Mouse (Mus musculus) liver, embryonic 14.5 days (tissue): Measurements from ENCODE around the gene Pgam5. TPM values are rescaled to one million over a fixed set of nuclear protein-coding genes. Genes with fewer than 3 reads are reported as not detected.

ENCODE experiments used
- ATAC-seq: fragments of 200-750 bp; cut with Nextera tagmentation; 2 replicates; pipeline ENCODE4 v1.8.0; 2017; ENCODE audit warnings: moderate number of reproducible peaks, mild to moderate bottlenecking, moderate library complexity; ENCODE audit not compliant: insufficient read depth
- DNase-seq, 3 experiments: peaks; one replicate each; pipeline ENCODE4 v3.0.0-alpha.2; 2012 to 2013; ENCODE audit warnings: low read depth in 3 of 3, low spot score in 3 of 3
- H3K27ac ChIP-seq: fragments of 300-500 bp; sonication (generic); 2 replicates; pipeline ENCODE4 v1.5.1; 2014; ENCODE audit warnings: moderate library complexity, mild to moderate bottlenecking, control low read depth, inconsistent platforms
- H3K27me3 ChIP-seq: fragments of 300-500 bp; sonication (generic); 2 replicates; pipeline ENCODE4 v1.6.1; 2014; ENCODE audit warnings: mild to moderate bottlenecking, low read length, moderate library complexity; ENCODE audit not compliant: control insufficient read depth, insufficient read depth
- H3K36me3 ChIP-seq: fragments of 300-500 bp; sonication (generic); replicated peaks from 2 replicates; pipeline ENCODE4 v1.6.1; 2014; ENCODE audit warnings: low read depth; ENCODE audit not compliant: control insufficient read depth, insufficient read depth
- H3K4me1 ChIP-seq, 2 experiments: fragments of 200-500 bp in 1 of 2; fragments of 300-500 bp in 1 of 2; sonication (generic) in 1 of 2; replicated peaks; 2 replicates each; pipeline ENCODE4 v1.6.1; 2012 to 2014; ENCODE audit warnings: antibody characterized with exemption in 1 of 2, inconsistent platforms in 1 of 2, low read length in 1 of 2; ENCODE audit not compliant: control insufficient read depth in 2 of 2, insufficient read depth in 2 of 2
- H3K4me2 ChIP-seq: fragments of 300-500 bp; sonication (generic); 2 replicates; pipeline ENCODE4 v1.6.1; 2014; ENCODE audit warnings: low read depth, mild to moderate bottlenecking, control low read depth, moderate library complexity
- H3K4me3 ChIP-seq, 2 experiments: fragments of 200-500 bp in 1 of 2; fragments of 300-500 bp in 1 of 2; sonication (generic) in 1 of 2; 2 replicates each; pipeline ENCODE4 v1.5.1; 2012 to 2014; ENCODE audit warnings: low read depth in 2 of 2, low read length in 2 of 2, mild to moderate bottlenecking in 2 of 2, control low read depth in 1 of 2, inconsistent platforms in 1 of 2, moderate library complexity in 1 of 2; ENCODE audit not compliant: insufficient read depth in 1 of 2
- H3K9ac ChIP-seq: fragments of 300-500 bp; sonication (generic); replicated peaks from 2 replicates; pipeline ENCODE4 v1.6.1; 2014; ENCODE audit warnings: mild to moderate bottlenecking, control low read depth, moderate library complexity
- H3K9me3 ChIP-seq: fragments of 300-500 bp; sonication (generic); 2 replicates; pipeline ENCODE4 v1.6.1; 2016; ENCODE audit warnings: low read length, mixed read lengths; ENCODE audit not compliant: control insufficient read depth
- CTCF ChIP-seq: IDR thresholded peaks from 2 replicates; pipeline ENCODE4 v1.5.1; 2016; ENCODE audit warnings: antibody characterized with exemption, low read depth, control low read depth
- EP300 ChIP-seq: IDR thresholded peaks from 2 replicates; pipeline ENCODE4 v1.6.1; 2016; ENCODE audit warnings: antibody characterized with exemption, low read depth
- WGBS: fragments of 180-500 bp; shearing (Covaris S2); extraction: QIAGEN DNeasy Blood & Tissue Kit; methylation state at CpG from one replicate; pipeline ENCODE4 v1.1.7; 2014; ENCODE audit not compliant: insufficient replicate concordance; 5-methylcytosine and 5-hydroxymethylcytosine counted together
- polyA plus RNA-seq, 2 experiments: library from polyadenylated mRNA; depleted of rRNA in 1 of 2; stranded (reverse) in 1 of 2; unstranded in 1 of 2; fragments of >200 nt; fragmentation: Nextera tagmentation in 1 of 2; extraction: Ambion mirVana in 1 of 2; gene quantifications; 2 replicates each; pipeline versions ENCODE4 v1.2.1 to v1.2.3; 2012 to 2014

Gene Pgam5
- polyA plus RNA-seq, 2 experiments: 17.6 to 26.3 TPM

DNA sequence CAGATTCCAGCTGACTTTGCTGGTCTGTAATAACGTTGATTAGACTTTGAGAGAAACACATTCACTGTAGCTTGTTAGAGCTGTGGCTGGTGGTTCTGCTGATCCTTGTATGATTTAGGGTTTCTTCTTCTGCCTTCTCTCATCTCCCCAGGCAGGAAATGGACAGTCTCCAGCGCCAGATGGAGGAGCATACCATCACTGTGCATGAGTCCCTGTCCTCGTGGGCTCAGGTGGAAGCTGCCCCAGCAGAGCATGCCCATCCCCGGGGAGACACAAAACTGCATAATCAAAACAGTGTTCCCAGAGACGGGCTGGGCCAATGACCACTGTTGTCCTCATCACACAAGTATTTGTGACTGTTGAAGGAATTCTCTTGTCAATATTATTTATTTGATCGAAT, 47.0 kb downstream of the Pgam5 start:
- DNase-seq (no peak), ATAC-seq (no peak)
- 70% methylated on average over 6 of the region's 6 CpGs for WGBS
- TF ChIP-seq CTCF (no peak), EP300 (no peak)
- no peaks in the 10 kb centered on the region for H3K4me1 ChIP-seq
- H3K4me2 ChIP-seq: no peak overlapping the region
- H3K27ac ChIP-seq: no peak overlapping the region
- H3K9ac ChIP-seq: no peak overlapping the region
- peaks cover 30% of the 10 kb centered on the region for H3K36me3 ChIP-seq
- no peak overlapping the region for H3K4me3 ChIP-seq
- no peaks in the 10 kb centered on the region for H3K9me3 ChIP-seq
- no peaks in the 10 kb centered on the region for H3K27me3 ChIP-seq

DNA sequence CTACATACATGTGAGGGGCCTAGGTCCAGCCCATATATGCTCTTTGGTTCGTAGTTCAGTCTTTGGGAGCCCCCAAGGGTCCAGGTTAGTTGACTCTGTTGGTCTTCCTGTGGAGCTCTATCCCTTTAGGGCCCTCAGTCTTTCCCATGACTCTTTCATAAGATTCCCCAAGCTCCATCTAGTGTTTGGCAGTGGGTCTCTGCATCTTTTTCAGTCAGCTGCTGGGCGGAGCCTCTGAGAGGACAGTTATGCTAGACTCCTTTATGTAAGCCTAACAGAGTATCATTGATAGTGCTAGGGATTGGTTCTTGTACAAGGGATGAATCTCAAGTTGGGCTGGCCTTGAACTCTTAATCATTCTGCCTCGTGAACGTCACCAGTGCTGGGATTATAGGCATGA, 49.4 kb downstream of the Pgam5 start:
- peaks cover 40% of the 10 kb centered on the region for H3K36me3 ChIP-seq
- no peaks in the 10 kb centered on the region for H3K27me3 ChIP-seq
- no peaks in the 10 kb centered on the region for H3K9me3 ChIP-seq
- H3K9ac ChIP-seq: no peak overlapping the region
- ATAC-seq (no peak), DNase-seq (no peak)
- TF ChIP-seq CTCF (no peak), EP300 (no peak)
- H3K4me1 ChIP-seq: no peaks in the 10 kb centered on the region
- no peak overlapping the region for H3K4me3 ChIP-seq
- H3K4me2 ChIP-seq: no peak overlapping the region
- no peak overlapping the region for H3K27ac ChIP-seq
- WGBS: 75% methylated on average over 4 of the region's 4 CpGs

DNA sequence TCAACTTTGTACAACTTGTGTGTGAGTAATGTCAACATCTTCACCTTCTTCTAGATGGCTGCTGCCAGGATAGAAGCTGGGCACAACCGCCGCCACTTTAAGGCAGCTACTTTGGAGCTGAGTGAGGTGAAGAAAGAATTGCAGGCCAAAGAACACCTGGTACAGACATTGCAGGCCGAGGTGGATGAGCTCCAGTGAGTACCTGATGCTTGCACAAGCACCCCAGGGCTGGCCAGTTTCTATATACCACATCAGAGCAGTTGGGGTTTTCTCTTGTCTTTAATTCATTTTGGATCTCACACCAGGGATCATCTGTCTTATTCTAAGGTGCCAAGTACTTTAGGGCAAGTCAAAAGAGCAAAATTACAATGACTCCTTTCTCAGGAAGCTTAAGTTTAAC, 52.9 kb downstream of the Pgam5 start:
- Histone ChIP-seq H3K36me3 (peaks cover 36% of the 10 kb centered on the region), H3K4me1 (no peaks in the 10 kb centered on the region), H3K4me2 (no peak overlapping the region), H3K9ac (no peak overlapping the region), H3K9me3 (no peaks in the 10 kb centered on the region), H3K27ac (no peak overlapping the region), H3K4me3 (no peak overlapping the region), H3K27me3 (no peaks in the 10 kb centered on the region)
- 85% methylated on average over 3 of the region's 3 CpGs for WGBS
- no peak for DNase-seq
- ATAC-seq: no peak
- no peak for TF ChIP-seq CTCF
- no peak for TF ChIP-seq EP300

DNA sequence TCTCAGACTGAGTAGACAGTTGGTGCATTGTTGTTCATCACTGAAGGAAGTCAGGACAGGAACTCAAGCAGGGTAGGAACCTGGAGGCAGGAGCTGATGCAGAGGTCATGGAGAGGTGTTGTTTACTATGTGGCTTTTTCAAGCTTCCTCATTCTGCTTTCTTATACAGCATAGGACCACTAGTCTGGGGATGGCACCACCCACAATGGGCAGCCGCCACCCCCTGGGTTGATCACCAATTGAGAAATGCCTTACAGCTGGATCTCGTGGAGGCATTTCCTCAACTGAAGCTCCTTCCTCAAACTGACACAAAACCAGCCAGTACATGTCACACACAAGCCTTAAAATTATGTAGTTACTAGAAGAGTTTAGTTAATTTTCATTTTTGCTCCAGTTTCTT, 58.4 kb downstream of the Pgam5 start:
- H3K27me3 ChIP-seq: no peaks in the 10 kb centered on the region
- no peak overlapping the region for H3K4me2 ChIP-seq
- DNase-seq (no peak), ATAC-seq (no peak)
- no peak overlapping the region for H3K9ac ChIP-seq
- no peak overlapping the region for H3K4me3 ChIP-seq
- H3K9me3 ChIP-seq: no peaks in the 10 kb centered on the region
- 68% methylated on average over 2 of the region's 2 CpGs for WGBS
- H3K36me3 ChIP-seq: peaks cover 40% of the 10 kb centered on the region
- TF ChIP-seq CTCF: no peak
- no peak overlapping the region for H3K27ac ChIP-seq
- H3K4me1 ChIP-seq: no peaks in the 10 kb centered on the region

Other genes starting within 250 kb of the Pgam5 start
- 0.30 and 0.59 TPM in 2 replicates for gene Gm17655, start 197.4 kb downstream of the Pgam5 start, polyA plus RNA-seq (2012; rRNA removed)
- gene Gm17655, start 197.4 kb downstream of the Pgam5 start, polyA plus RNA-seq (2014; fragmentation: Nextera tagmentation; extraction: Ambion mirVana): 2.0 and 2.3 TPM in 2 replicates
- gene Gm35315, start 175.5 kb downstream of the Pgam5 start, polyA plus RNA-seq (2012; rRNA removed): 0.53 and 0.81 TPM in 2 replicates
- gene Gm35315, start 175.5 kb downstream of the Pgam5 start, polyA plus RNA-seq (2014; fragmentation: Nextera tagmentation; extraction: Ambion mirVana): 0.51 and 0.81 TPM in 2 replicates
- gene Plcxd1, start 169.9 kb downstream of the Pgam5 start, polyA plus RNA-seq (2012; rRNA removed): 0.13 and 0.24 TPM in 2 replicates
- 0.14 and 0.18 TPM in 2 replicates for gene Plcxd1, start 169.9 kb downstream of the Pgam5 start, polyA plus RNA-seq (2014; fragmentation: Nextera tagmentation; extraction: Ambion mirVana)
- 20.3 and 21.4 TPM in 2 replicates for gene Gtpbp6, start 161.7 kb downstream of the Pgam5 start, polyA plus RNA-seq (2012; rRNA removed)
- 4.6 and 6.1 TPM in 2 replicates for gene Gtpbp6, start 161.7 kb downstream of the Pgam5 start, polyA plus RNA-seq (2014; fragmentation: Nextera tagmentation; extraction: Ambion mirVana)
- gene Zfp605, start 159.8 kb downstream of the Pgam5 start, polyA plus RNA-seq (2012; rRNA removed): 0.47 and 0.66 TPM in 2 replicates
- gene Zfp605, start 159.8 kb downstream of the Pgam5 start, polyA plus RNA-seq (2014; fragmentation: Nextera tagmentation; extraction: Ambion mirVana): 0.62 and 0.86 TPM in 2 replicates
- gene Chfr, start 134.1 kb downstream of the Pgam5 start, polyA plus RNA-seq (2012; rRNA removed): 15.8 and 16.0 TPM in 2 replicates
- 18.3 and 19.1 TPM in 2 replicates for gene Chfr, start 134.1 kb downstream of the Pgam5 start, polyA plus RNA-seq (2014; fragmentation: Nextera tagmentation; extraction: Ambion mirVana)
- 3.4 and 4.4 TPM in 2 replicates for gene Golga3, start 93.2 kb downstream of the Pgam5 start, polyA plus RNA-seq (2012; rRNA removed)
- 5.7 and 7.4 TPM in 2 replicates for gene Golga3, start 93.2 kb downstream of the Pgam5 start, polyA plus RNA-seq (2014; fragmentation: Nextera tagmentation; extraction: Ambion mirVana)
- gene Ankle2, start 38.9 kb downstream of the Pgam5 start, polyA plus RNA-seq (2012; rRNA removed): 3.3 and 5.8 TPM in 2 replicates
- 10.4 and 11.9 TPM in 2 replicates for gene Ankle2, start 38.9 kb downstream of the Pgam5 start, polyA plus RNA-seq (2014; fragmentation: Nextera tagmentation; extraction: Ambion mirVana)
- gene Pxmp2, start 16.3 kb upstream of the Pgam5 start, polyA plus RNA-seq (2012; rRNA removed): 13.6 and 16.0 TPM in 2 replicates
- 31.7 and 36.7 TPM in 2 replicates for gene Pxmp2, start 16.3 kb upstream of the Pgam5 start, polyA plus RNA-seq (2014; fragmentation: Nextera tagmentation; extraction: Ambion mirVana)
- gene Pole, start 16.4 kb upstream of the Pgam5 start, polyA plus RNA-seq (2012; rRNA removed): 16.7 and 16.9 TPM in 2 replicates
- gene Pole, start 16.4 kb upstream of the Pgam5 start, polyA plus RNA-seq (2014; fragmentation: Nextera tagmentation; extraction: Ambion mirVana): 18.8 and 19.5 TPM in 2 replicates
- gene P2rx2, start 73.3 kb upstream of the Pgam5 start, polyA plus RNA-seq (2012; rRNA removed): 0.03 and 0.06 TPM in 2 replicates
- gene P2rx2, start 73.3 kb upstream of the Pgam5 start, polyA plus RNA-seq (2014; fragmentation: Nextera tagmentation; extraction: Ambion mirVana): not detected in 2 replicates
- not detected in 2 replicates for gene Lrcol1, start 74.8 kb upstream of the Pgam5 start, polyA plus RNA-seq (2012; rRNA removed)
- gene Lrcol1, start 74.8 kb upstream of the Pgam5 start, polyA plus RNA-seq (2014; fragmentation: Nextera tagmentation; extraction: Ambion mirVana): not detected in 2 replicates
- 9.5 and 10.4 TPM in 2 replicates for gene Fbrsl1, start 178.6 kb upstream of the Pgam5 start, polyA plus RNA-seq (2012; rRNA removed)
- 4.3 and 4.6 TPM in 2 replicates for gene Fbrsl1, start 178.6 kb upstream of the Pgam5 start, polyA plus RNA-seq (2014; fragmentation: Nextera tagmentation; extraction: Ambion mirVana)